Mouse (Mus musculus) heart, embryonic 10.5 days (tissue): ENCODE data around the gene Srgap1. TPM values are rescaled to one million over a fixed set of nuclear protein-coding genes. Genes with fewer than 3 reads are reported as not detected.

Source experiments
- DNase-seq: peaks from one replicate; pipeline ENCODE4 v3.0.0-alpha.2; 2017; ENCODE audit warnings: low spot score
- H3K27ac ChIP-seq: fragments of 300-500 bp; sonication (generic); 2 replicates; pipeline ENCODE4 v1.5.1; 2016; ENCODE audit warnings: mild to moderate bottlenecking
- H3K27me3 ChIP-seq: fragments of 300-500 bp; sonication (generic); 2 replicates; pipeline ENCODE4 v1.6.1; 2016; ENCODE audit warnings: mild to moderate bottlenecking; ENCODE audit not compliant: poor library complexity, insufficient read depth, severe bottlenecking
- H3K36me3 ChIP-seq: fragments of 300-500 bp; sonication (generic); 2 replicates; pipeline ENCODE4 v1.6.1; 2016; ENCODE audit warnings: mild to moderate bottlenecking, moderate library complexity
- H3K4me1 ChIP-seq: fragments of 300-500 bp; sonication (generic); 2 replicates; pipeline ENCODE4 v1.6.1; 2016; ENCODE audit warnings: mild to moderate bottlenecking
- H3K4me3 ChIP-seq: fragments of 300-500 bp; sonication (generic); 2 replicates; pipeline ENCODE4 v1.5.1; 2016; ENCODE audit warnings: mild to moderate bottlenecking, moderate library complexity
- H3K9me3 ChIP-seq: fragments of 300-500 bp; sonication (generic); 2 replicates; pipeline ENCODE4 v1.6.1; 2016; ENCODE audit warnings: mild to moderate bottlenecking, moderate library complexity
- WGBS: fragments of 180-500 bp; shearing (Covaris S2); methylation state at CpG from one replicate; pipeline ENCODE4 v1.1.7; 2016; 5-methylcytosine and 5-hydroxymethylcytosine counted together
- polyA plus RNA-seq: library from polyadenylated mRNA; unstranded; fragments of >200 nt; fragmentation: Nextera tagmentation; extraction: Ambion mirVana; gene quantifications from 2 replicates; pipeline ENCODE4 v1.2.1, GENCODE M21; 2016

Srgap1 gene
- polyA plus RNA-seq, 1 experiment from 2014 or later = 6.8 TPM

GRCm38 (mm10) chr10:121829800-121830303 is 217.3 kb downstream of the Srgap1 start:
- Histone ChIP-seq H3K4me3 (no peak overlapping the region), H3K27ac (no peak overlapping the region), H3K36me3 (0 out of 2 replicates have a peak, but pooled peaks cover 2% of the 10 kb centered on the region), H3K27me3 (no peaks in the 10 kb centered on the region), H3K4me1 (peaks cover 9% of the 10 kb centered on the region), H3K9me3 (no peaks in the 10 kb centered on the region)
- 71% methylated on average over 5 of the region's 5 CpGs for WGBS
- peak; percentile 66 for DNase-seq

GRCm38 (mm10) chr10:121829034-121829433 is 218.1 kb downstream of the Srgap1 start:
- Histone ChIP-seq H3K36me3 (no peaks in the 10 kb centered on the region), H3K4me3 (no peak overlapping the region), H3K4me1 (peaks cover 9% of the 10 kb centered on the region), H3K9me3 (no peaks in the 10 kb centered on the region), H3K27ac (no peak overlapping the region), H3K27me3 (no peaks in the 10 kb centered on the region)
- 66% methylated on average over 6 of the region's 6 CpGs for whole genome bisulfite sequencing
- DNase-seq = peak; percentile 38

- Histone ChIP-seq H3K36me3 (0 out of 2 replicates have a peak, but pooled peaks cover 4% of the 10 kb centered on the region), H3K9me3 (no peaks in the 10 kb centered on the region), H3K27ac (no peak overlapping the region), H3K27me3 (no peaks in the 10 kb centered on the region), H3K4me1 (no peaks in the 10 kb centered on the region), H3K4me3 (no peak overlapping the region)
- no peak for DNase-seq
- WGBS = 49% methylated on average over 5 of the region's 5 CpGs
Observed at GRCm38 (mm10) chr10:121822674-121823073, 224.4 kb downstream of the Srgap1 start.

GRCm38 (mm10) chr10:121820846-121821245 is 226.3 kb downstream of the Srgap1 start:
- Histone ChIP-seq H3K27ac (no peak overlapping the region), H3K27me3 (no peaks in the 10 kb centered on the region), H3K9me3 (no peaks in the 10 kb centered on the region), H3K36me3 (0 out of 2 replicates have a peak, but pooled peaks cover 4% of the 10 kb centered on the region), H3K4me3 (no peak overlapping the region), H3K4me1 (no peaks in the 10 kb centered on the region)
- DNase-seq = no peak
- WGBS = 88% methylated on average over 7 of the region's 7 CpGs

DNA sequence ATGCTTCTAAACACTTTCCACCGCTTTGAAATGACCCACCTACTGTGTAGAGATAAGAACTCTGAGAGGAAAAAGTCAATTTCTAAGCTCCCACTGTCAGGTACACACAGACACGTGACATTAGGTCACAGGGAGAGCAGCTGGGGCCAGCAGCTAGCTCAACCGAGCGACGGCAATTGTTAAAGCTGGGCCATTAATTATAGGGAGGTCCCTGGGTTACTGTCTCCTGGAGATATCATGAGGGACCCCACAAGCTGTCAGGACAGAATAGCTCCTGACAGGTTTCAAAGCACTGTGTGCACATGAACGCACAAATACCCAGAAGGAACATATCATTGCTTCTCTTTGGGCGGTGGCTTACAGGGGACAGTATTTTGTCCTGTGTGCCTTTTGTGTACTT is 229.1 kb downstream of the Srgap1 start:
- Histone ChIP-seq H3K27ac (no peak overlapping the region), H3K4me1 (no peaks in the 10 kb centered on the region), H3K27me3 (no peaks in the 10 kb centered on the region), H3K9me3 (no peaks in the 10 kb centered on the region), H3K36me3 (0 out of 2 replicates have a peak, but pooled peaks cover 4% of the 10 kb centered on the region), H3K4me3 (no peak overlapping the region)
- no peak for DNase-seq
- WGBS = 76% methylated on average over 7 of the region's 7 CpGs

DNA sequence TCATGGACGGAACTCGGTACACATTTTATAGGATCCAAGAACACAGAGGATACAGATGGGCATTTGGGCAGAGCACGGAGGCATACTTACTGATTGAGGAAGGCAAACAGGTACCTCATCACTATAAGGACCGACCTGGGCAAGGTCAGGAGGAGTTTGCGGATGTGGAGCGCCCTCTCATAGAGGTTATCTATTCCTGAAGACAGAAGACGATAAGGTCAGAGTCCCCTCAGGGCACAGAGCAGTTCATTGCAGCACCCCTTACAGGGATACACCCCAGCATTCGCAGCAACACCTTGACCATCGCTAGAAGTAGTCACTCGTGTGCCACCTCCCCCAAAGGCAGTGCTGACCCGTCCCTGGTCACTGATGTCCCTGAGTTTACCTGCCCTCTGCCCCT is 239.3 kb downstream of the Srgap1 start:
- no peak for DNase-seq
- no peaks in the 10 kb centered on the region for H3K27me3 ChIP-seq
- no peaks in the 10 kb centered on the region for H3K9me3 ChIP-seq
- H3K27ac ChIP-seq = no peak overlapping the region
- H3K4me1 ChIP-seq = peaks cover 8% of the 10 kb centered on the region; the same call in 1 of the 2 replicates
- 81% methylated on average over 11 of the region's 11 CpGs for WGBS
- H3K36me3 ChIP-seq = 0 out of 2 replicates have a peak, but pooled peaks cover 5% of the 10 kb centered on the region
- no peak overlapping the region for H3K4me3 ChIP-seq

- WGBS = 85% methylated on average over 11 of the region's 11 CpGs
- H3K4me1 ChIP-seq = peaks cover 8% of the 10 kb centered on the region; the same call in 1 of the 2 replicates
Observed at GRCm38 (mm10) chr10:121806806-121807205, 240.3 kb downstream of the Srgap1 start.

GRCm38 (mm10) chr10:121805933-121806341 is 241.2 kb downstream of the Srgap1 start:
- 35% methylated on average over 11 of the region's 11 CpGs for WGBS
- H3K4me3 ChIP-seq = peak overlapping the region; percentile 10; the same call in 1 of the 2 replicates

More at GRCm38 (mm10) chr10:121806806-121807205, 240.3 kb downstream of the Srgap1 start:
- H3K27ac ChIP-seq = no peak overlapping the region
- no peaks in the 10 kb centered on the region for H3K9me3 ChIP-seq
- no peak overlapping the region for H3K4me3 ChIP-seq
- H3K36me3 ChIP-seq = 0 out of 2 replicates have a peak, but pooled peaks cover 5% of the 10 kb centered on the region
- DNase-seq = peak; percentile 71
- no peaks in the 10 kb centered on the region for H3K27me3 ChIP-seq

DNA sequence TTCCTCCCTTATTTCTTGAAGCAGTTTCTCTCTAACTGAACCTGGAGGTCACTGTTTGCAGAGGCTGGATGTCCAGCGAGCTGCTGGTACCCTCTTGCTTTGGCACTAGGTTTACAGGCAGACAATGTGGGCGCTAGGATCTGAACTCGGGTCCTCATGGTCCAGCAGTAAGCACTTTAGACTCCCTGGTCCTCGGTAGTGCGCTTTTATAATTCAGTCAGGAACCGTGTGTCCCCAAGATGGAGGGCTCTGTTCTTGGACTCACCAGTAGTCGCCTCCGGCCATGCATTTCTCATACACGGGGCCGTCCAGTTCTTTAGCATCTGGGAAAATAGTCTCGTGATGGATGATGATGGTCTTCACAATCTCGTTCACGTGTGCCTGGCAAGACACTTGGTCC is 242.6 kb downstream of the Srgap1 start:
- 92% methylated on average over 13 of the region's 13 CpGs for WGBS
- no peak overlapping the region for H3K27ac ChIP-seq
- peaks cover 8% of the 10 kb centered on the region; the same call in 1 of the 2 replicates for H3K4me1 ChIP-seq
- H3K4me3 ChIP-seq = no peak overlapping the region
- DNase-seq = peak; percentile 68
- 0 out of 2 replicates have a peak, but pooled peaks cover 7% of the 10 kb centered on the region for H3K36me3 ChIP-seq
- no peaks in the 10 kb centered on the region for H3K27me3 ChIP-seq
- no peaks in the 10 kb centered on the region for H3K9me3 ChIP-seq

More at GRCm38 (mm10) chr10:121805933-121806341, 241.2 kb downstream of the Srgap1 start:
- Histone ChIP-seq H3K4me1 (peaks cover 8% of the 10 kb centered on the region; the same call in 1 of the 2 replicates), H3K9me3 (no peaks in the 10 kb centered on the region), H3K36me3 (0 out of 2 replicates have a peak, but pooled peaks cover 7% of the 10 kb centered on the region), H3K27me3 (no peaks in the 10 kb centered on the region), H3K27ac (no peak overlapping the region)
- DNase-seq = peak; percentile 67

DNA sequence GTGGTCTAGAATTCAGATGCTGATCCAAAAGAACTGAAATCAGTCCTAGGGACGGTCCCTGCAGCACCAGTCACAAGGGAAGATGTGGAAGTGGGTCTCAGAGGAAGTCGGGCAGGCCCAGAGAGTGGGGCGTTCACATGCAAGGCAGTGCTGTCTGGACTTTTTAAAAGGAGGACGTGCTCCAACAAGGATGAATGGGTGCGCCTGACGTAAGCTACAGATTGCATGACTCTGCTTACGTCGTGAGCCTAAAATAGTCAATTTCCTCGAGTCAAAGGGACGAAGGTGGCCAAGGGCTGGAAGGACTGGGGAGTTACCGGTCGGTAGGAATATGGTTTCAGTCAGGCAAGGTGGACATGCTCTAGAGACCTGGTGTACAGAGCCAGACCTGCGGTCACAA is 247.1 kb downstream of the Srgap1 start:
- no peaks in the 10 kb centered on the region for H3K4me1 ChIP-seq
- H3K36me3 ChIP-seq = 0 out of 2 replicates have a peak, but pooled peaks cover 9% of the 10 kb centered on the region
- H3K27me3 ChIP-seq = no peaks in the 10 kb centered on the region
- peak; percentile 73 for DNase-seq
- H3K4me3 ChIP-seq = no peak overlapping the region
- H3K27ac ChIP-seq = no peak overlapping the region
- no peaks in the 10 kb centered on the region for H3K9me3 ChIP-seq
- 87% methylated on average over 13 of the region's 13 CpGs for WGBS

- peak; percentile 67 for DNase-seq
- H3K27me3 ChIP-seq = no peaks in the 10 kb centered on the region
Observed at GRCm38 (mm10) chr10:121796027-121796802, 250.9 kb downstream of the Srgap1 start.

GRCm38 (mm10) chr10:121794486-121794885 is 252.6 kb downstream of the Srgap1 start:
- WGBS = 85% methylated on average over 12 of the region's 12 CpGs
- DNase-seq = peak; percentile 60
- Histone ChIP-seq H3K4me1 (no peaks in the 10 kb centered on the region), H3K4me3 (no peak overlapping the region), H3K9me3 (no peaks in the 10 kb centered on the region), H3K27me3 (no peaks in the 10 kb centered on the region), H3K36me3 (peaks cover 9% of the 10 kb centered on the region; the same call in 1 of the 2 replicates), H3K27ac (no peak overlapping the region)

More at GRCm38 (mm10) chr10:121796027-121796802, 250.9 kb downstream of the Srgap1 start:
- WGBS = 79% methylated on average over 8 of the region's 8 CpGs
- Histone ChIP-seq H3K36me3 (peaks cover 11% of the 10 kb centered on the region; the same call in 1 of the 2 replicates), H3K9me3 (no peaks in the 10 kb centered on the region), H3K4me1 (no peaks in the 10 kb centered on the region), H3K27ac (no peak overlapping the region), H3K4me3 (no peak overlapping the region)

GRCm38 (mm10) chr10:121792661-121793060 is 254.5 kb downstream of the Srgap1 start:
- Histone ChIP-seq H3K4me1 (no peaks in the 10 kb centered on the region), H3K9me3 (no peaks in the 10 kb centered on the region), H3K27ac (no peak overlapping the region), H3K36me3 (peaks cover 11% of the 10 kb centered on the region), H3K4me3 (no peak overlapping the region), H3K27me3 (no peaks in the 10 kb centered on the region)
- DNase-seq = no peak
- 91% methylated on average over 17 of the region's 17 CpGs for WGBS
